Comparison of ENCODE assay signal across 8 mouse cellular contexts in the genomic region with DNA sequence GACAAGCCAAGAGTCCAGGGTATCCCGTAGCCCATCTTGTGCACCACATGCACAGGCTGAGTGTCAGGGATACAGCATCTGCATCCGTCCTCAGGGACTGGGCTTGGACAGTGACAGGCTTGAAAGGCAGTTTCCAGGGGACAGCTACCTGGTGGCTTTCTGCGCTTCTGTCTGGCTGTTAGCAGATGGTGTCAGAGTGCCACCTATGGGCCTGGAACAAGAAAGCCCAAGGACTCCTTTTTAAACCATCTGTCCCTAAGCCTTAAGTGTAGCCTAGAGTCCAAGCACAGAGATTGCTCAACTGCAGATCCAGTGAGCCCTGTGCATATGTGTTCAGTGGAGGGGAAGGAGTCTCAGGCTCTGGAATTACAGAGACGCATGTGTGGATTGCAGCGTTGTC.
A peak's percentile ranks its signal among the peaks of the same experiment; 100 is the strongest.
DNase-seq lines count a peak whose midpoint lies in the region; ATAC-seq and TF ChIP-seq lines count a peak whose summit lies in the region.

No protein-coding gene starts in this region.

- peaks cover 22% of the 10 kb centered on the region for H3K4me1 ChIP-seq in cerebellum, adult 2 months (ENCODE audit: control insufficient read depth, insufficient read depth, low read length)
- no peaks in the 10 kb centered on the region for H3K4me1 ChIP-seq in forebrain, postnatal 0 days (ENCODE audit: insufficient read depth)
- H3K4me1 ChIP-seq in neural tube, embryonic 13.5 days (replicated peaks), result peaks cover 14% of the 10 kb centered on the region

- H3K36me3 ChIP-seq in forebrain, postnatal 0 days (ENCODE audit: insufficient read depth), result no peaks in the 10 kb centered on the region
- no peaks in the 10 kb centered on the region for H3K36me3 ChIP-seq in neural tube, embryonic 13.5 days

- 17% methylated on average over 5 of the region's 5 CpGs for WGBS in cerebellum, adult 2 months
- 41% methylated on average over 5 of the region's 5 CpGs for WGBS in forebrain, postnatal 0 days
- 60% methylated on average over 5 of the region's 5 CpGs for WGBS in neural tube, embryonic 13.5 days

- no peak overlapping the region for H3K9ac ChIP-seq in forebrain, postnatal 0 days
- H3K9ac ChIP-seq in neural tube, embryonic 13.5 days, result no peak overlapping the region

- no peak for DNase-seq in frontal cortex, postnatal 25 days (ENCODE audit: low spot score in 2 of 2)
- DNase-seq in 416B (ENCODE audit: low read depth), result peak; percentile 53
- peak; percentile 77 to 81 for DNase-seq in cerebellum, adult 2 months
- peak; percentile 66 for DNase-seq in forebrain, postnatal 0 days
- peak; percentile 48 for DNase-seq in kidney, postnatal 10 days
- DNase-seq in B cell, adult 2 months, result no peak

- no peaks in the 10 kb centered on the region for H3K27me3 ChIP-seq in cerebellum, adult 2 months (ENCODE audit: control insufficient read depth, insufficient read depth, low read length)
- peaks cover 18% of the 10 kb centered on the region for H3K27me3 ChIP-seq in forebrain, postnatal 0 days (ENCODE audit: insufficient read depth, low read length)
- peaks cover 6% of the 10 kb centered on the region; the same call in 1 of the 2 replicates for H3K27me3 ChIP-seq in neural tube, embryonic 13.5 days

- TF ChIP-seq POLR2A in cerebellum, adult 2 months (IDR thresholded peaks at IDR 0.05; ENCODE audit: borderline replicate concordance, insufficient read depth, low read length), result no peak

- no peak overlapping the region for H3K4me2 ChIP-seq in forebrain, postnatal 0 days (ENCODE audit: low read depth)
- no peak overlapping the region for H3K4me2 ChIP-seq in neural tube, embryonic 13.5 days

- peak; percentile 73 for ATAC-seq in frontal cortex, adult (ENCODE audit: low TSS enrichment)
- ATAC-seq in forebrain, postnatal 0 days, result peak; percentile 59; the same call in 1 of the 2 replicates
- ATAC-seq in neural tube, embryonic 13.5 days (ENCODE audit: low read depth), result peak; percentile 41; the same call in 1 of the 2 replicates

- TF ChIP-seq CTCF in cerebellum, adult 2 months (IDR thresholded peaks at IDR 0.05; ENCODE audit: borderline replicate concordance, insufficient read depth, low read depth, low read length), result peak; percentile 91
- peak; percentile 80 for TF ChIP-seq CTCF in forebrain, postnatal 0 days (IDR thresholded peaks at IDR 0.05; ENCODE audit: low read depth)

- H3K9me3 ChIP-seq in forebrain, postnatal 0 days (ENCODE audit: low read length), result no peaks in the 10 kb centered on the region
- no peaks in the 10 kb centered on the region for H3K9me3 ChIP-seq in neural tube, embryonic 13.5 days

- H3K4me3 ChIP-seq in cerebellum, adult 2 months (replicated peaks; ENCODE audit: insufficient read depth, low read depth, low read length), result no peak overlapping the region
- H3K4me3 ChIP-seq in forebrain, postnatal 0 days (ENCODE audit: low read depth, low read length), result no peak overlapping the region
- H3K4me3 ChIP-seq in neural tube, embryonic 13.5 days, result no peak overlapping the region

- no peak overlapping the region for H3K27ac ChIP-seq in cerebellum, adult 2 months (ENCODE audit: insufficient read depth, low read length)
- H3K27ac ChIP-seq in forebrain, postnatal 0 days (ENCODE audit: low read depth, low read length), result no peak overlapping the region
- no peak overlapping the region for H3K27ac ChIP-seq in neural tube, embryonic 13.5 days (replicated peaks)

Comparison
In these comparisons a context has a peak if more than half of its experiments do, and no peak if none do; other contexts are left out.
1. DNase-seq: peak in 416B (single experiment), cerebellum, adult 2 months (2 of 2), forebrain, postnatal 0 days (single experiment) and kidney, postnatal 10 days (single experiment); none in frontal cortex, postnatal 25 days (0 of 2) and B cell, adult 2 months (0 of 2).
2. Peak in every context shown above with its lines, with median percentiles within 50 percentile points of each other: ATAC-seq.